Mouse (Mus musculus) small intestine, adult 2 months (tissue): ENCODE measurements around the gene Adamtsl4.
A peak's percentile ranks its signal among the peaks of the same experiment; 100 is the strongest.

Source experiments
- CTCF ChIP-seq: fragments of 200-500 bp; IDR thresholded peaks from 2 replicates; pipeline ENCODE4 v1.5.1; 2012; ENCODE audit warnings: low read depth, mild to moderate bottlenecking, control low read depth, inconsistent platforms, low read length, moderate library complexity, mixed read lengths; ENCODE audit not compliant: insufficient replicate concordance, insufficient read length; ENCODE audit errors: extremely low read depth
- POLR2A ChIP-seq: fragments of 200-500 bp; IDR thresholded peaks from 2 replicates; pipeline ENCODE4 v1.6.1; 2012; ENCODE audit warnings: low read depth, mild to moderate bottlenecking, control low read depth, inconsistent platforms, low read length, moderate library complexity

DNA sequence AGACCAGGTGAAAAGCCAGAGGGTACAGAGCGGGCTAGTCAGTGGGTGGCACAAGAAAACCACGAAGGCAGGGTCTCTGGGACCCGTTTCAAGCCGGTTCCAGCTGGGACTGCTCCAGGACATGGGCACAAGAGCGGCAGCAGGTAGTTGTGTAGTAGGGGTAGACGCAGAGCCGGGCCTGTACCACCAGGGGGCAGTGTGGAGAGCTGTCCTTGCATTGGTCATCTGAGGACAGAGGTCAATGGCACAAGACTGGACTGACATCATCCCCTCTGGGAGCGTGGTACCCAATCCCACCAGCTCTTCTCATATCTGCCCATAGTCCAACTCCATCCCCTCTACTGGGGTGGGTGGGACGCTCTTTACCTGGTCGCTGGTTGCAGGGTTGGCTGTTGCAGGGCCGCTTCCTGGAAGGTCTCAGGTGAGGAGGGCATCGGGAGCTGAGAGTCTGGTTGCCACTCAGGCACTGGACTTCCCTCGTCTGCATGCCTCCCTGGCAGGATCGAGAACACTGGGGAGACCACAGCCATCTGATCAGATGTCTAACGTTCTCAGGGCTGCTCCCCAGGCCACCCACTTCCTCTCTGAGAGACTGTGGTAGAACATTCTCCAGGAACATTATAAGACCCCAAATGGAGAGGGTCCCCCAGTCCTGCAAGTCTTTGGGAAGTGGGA, 10.8 kb downstream of the Adamtsl4 start:
- TF ChIP-seq POLR2A = no peak
- peak; percentile 97; the same call in 1 of the 2 replicates for TF ChIP-seq CTCF
